Mouse (Mus musculus) lung, adult 2 months (tissue): ENCODE data around the gene Itgb4.

ENCODE experiments used
- CTCF ChIP-seq: fragments of 200-500 bp; IDR thresholded peaks from 2 replicates; pipeline ENCODE4 v1.5.1; 2011; ENCODE audit warnings: mild to moderate bottlenecking, low read length, control low read depth; ENCODE audit not compliant: insufficient read depth
- POLR2A ChIP-seq: fragments of 200-500 bp; IDR thresholded peaks from 2 replicates; pipeline ENCODE4 v1.6.1; 2011; ENCODE audit warnings: low read depth, mild to moderate bottlenecking, control low read depth, low read length, borderline replicate concordance; ENCODE audit errors: extremely low read depth

DNA sequence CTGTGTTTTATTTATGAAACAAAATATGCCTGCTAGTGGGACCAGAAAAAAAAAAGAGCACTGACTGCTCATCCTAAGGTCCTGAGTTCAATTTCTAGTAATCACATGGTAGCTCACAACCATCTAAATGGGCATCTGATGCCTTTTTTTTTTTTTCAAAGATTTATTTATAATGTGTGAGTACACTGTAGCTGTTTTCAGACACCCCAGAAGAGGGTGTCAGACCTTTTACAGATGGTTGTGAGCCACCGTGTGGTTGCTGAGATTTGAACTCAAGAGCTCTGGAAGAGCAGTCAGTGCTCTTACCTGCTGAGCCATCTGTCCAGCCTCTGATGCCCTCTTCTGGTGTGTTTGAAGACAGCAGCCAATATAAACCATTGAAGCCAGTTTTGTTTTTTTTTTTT is 46.0 kb downstream of the Itgb4 start:
- TF ChIP-seq CTCF = no peak
- no peak for TF ChIP-seq POLR2A
